Mouse (Mus musculus) midbrain, embryonic 12.5 days (tissue): ENCODE measurements at regions not wholly inside any gene's neighbourhood (a gene's known extent, or its start where the extent isn't known, plus 50 kb on each side); places are given as distances from the start of the nearest gene placed in this dataset.

ENCODE experiments used
- ATAC-seq: fragments of 200-750 bp; cut with Nextera tagmentation; 2 replicates; pipeline ENCODE4 v1.8.0; 2017; ENCODE audit warnings: low read depth, moderate TSS enrichment, moderate library complexity; ENCODE audit not compliant: low FRiP score
- H3K27ac ChIP-seq: fragments of 300-500 bp; sonication (generic); replicated peaks from 2 replicates; pipeline ENCODE4 v1.5.1; 2016; ENCODE audit warnings: mild to moderate bottlenecking
- H3K27me3 ChIP-seq: fragments of 300-500 bp; sonication (generic); 2 replicates; pipeline ENCODE4 v1.6.1; 2016; ENCODE audit warnings: mild to moderate bottlenecking
- H3K36me3 ChIP-seq: fragments of 300-500 bp; sonication (generic); 2 replicates; pipeline ENCODE4 v1.6.1; 2016
- H3K4me1 ChIP-seq: fragments of 300-500 bp; sonication (generic); 2 replicates; pipeline ENCODE4 v1.6.1; 2016
- H3K4me2 ChIP-seq: fragments of 300-500 bp; sonication (generic); replicated peaks from 2 replicates; pipeline ENCODE4 v1.6.1; 2016; ENCODE audit warnings: mild to moderate bottlenecking, moderate library complexity
- H3K4me3 ChIP-seq: fragments of 300-500 bp; sonication (generic); 2 replicates; pipeline ENCODE4 v1.5.1; 2016; ENCODE audit warnings: mild to moderate bottlenecking
- H3K9ac ChIP-seq: fragments of 300-500 bp; sonication (generic); replicated peaks from 2 replicates; pipeline ENCODE4 v1.6.1; 2016; ENCODE audit warnings: mild to moderate bottlenecking, moderate library complexity
- H3K9me3 ChIP-seq: fragments of 300-500 bp; sonication (generic); 2 replicates; pipeline ENCODE4 v1.6.1; 2016; ENCODE audit warnings: mild to moderate bottlenecking
- WGBS: fragments of 180-500 bp; shearing (Covaris S2); methylation state at CpG from one replicate; pipeline ENCODE4 v1.1.7; 2016; 5-methylcytosine and 5-hydroxymethylcytosine counted together

DNA sequence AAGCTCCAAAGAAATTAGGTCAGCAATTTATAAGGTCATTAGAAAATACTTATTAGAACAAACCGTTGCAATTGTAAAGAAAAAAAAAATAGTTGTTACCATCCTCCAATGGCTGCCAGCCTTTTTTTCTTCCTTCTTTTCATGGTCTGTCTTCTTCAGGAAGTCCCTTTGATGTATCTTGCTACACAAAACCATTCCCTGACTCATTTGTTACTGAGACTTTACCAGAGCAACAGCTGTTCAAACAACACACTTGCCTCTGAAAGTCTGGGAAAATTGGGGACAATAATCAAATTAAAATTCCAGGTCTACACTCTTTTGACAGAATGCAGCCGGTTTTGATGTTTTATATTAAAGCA lies 142.5 kb downstream of the Sox4 start:
- no peak for ATAC-seq
- H3K27me3 ChIP-seq, result no peaks in the 10 kb centered on the region
- WGBS, result 1% methylated on average over 2 of the region's 2 CpGs
- no peaks in the 10 kb centered on the region for H3K9me3 ChIP-seq
- H3K27ac ChIP-seq, result peak overlapping the region; percentile 86
- H3K4me2 ChIP-seq, result peak overlapping the region; percentile 37
- 0 out of 2 replicates have a peak, but pooled peaks cover 5% of the 10 kb centered on the region for H3K36me3 ChIP-seq
- H3K4me1 ChIP-seq, result peaks cover 54% of the 10 kb centered on the region
- H3K4me3 ChIP-seq, result no peak overlapping the region
- no peak overlapping the region for H3K9ac ChIP-seq

DNA sequence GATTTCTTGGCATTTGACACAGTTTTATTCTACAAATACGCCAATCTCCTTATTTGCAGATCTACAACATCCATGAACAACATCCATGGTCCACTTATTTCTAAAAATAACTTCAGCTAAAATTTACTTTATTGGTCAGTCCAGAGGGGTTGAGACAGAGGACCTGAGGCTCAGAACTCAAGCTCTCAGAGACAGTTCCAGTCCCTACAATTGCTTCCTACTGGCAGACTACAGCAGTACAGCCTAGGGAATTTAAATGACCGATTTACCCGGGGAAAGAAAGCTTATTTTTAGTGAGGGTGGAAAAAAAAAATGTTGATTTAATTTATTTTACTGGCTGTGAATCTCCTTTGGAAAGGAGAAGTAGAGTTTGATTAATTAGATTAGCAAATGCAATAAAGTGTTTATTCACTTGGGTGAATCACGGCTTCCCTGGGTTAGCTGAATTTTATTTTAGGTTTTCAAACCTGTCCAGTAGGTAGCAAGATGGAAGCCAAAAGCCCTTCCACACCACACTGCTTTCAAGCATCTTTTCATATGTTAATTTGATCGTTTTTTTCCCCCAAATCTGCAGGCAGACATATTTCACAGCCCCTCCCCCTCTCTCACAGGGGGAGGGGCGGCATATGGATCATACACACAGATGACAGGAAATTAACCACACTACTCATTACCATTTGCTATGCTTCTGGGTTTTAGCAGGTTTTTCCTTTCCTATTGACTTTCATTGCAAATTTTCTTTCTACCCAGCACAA lies 143.0 kb downstream of the Sox4 start:
- 0 out of 2 replicates have a peak, but pooled peaks cover 5% of the 10 kb centered on the region for H3K36me3 ChIP-seq
- H3K4me1 ChIP-seq, result peaks cover 55% of the 10 kb centered on the region
- peak; percentile 51; the same call in 1 of the 2 replicates for ATAC-seq
- H3K9ac ChIP-seq, result no peak overlapping the region
- peak overlapping the region; percentile 86 for H3K27ac ChIP-seq
- 28% methylated on average over 6 of the region's 6 CpGs for WGBS
- peak overlapping the region; percentile 37 for H3K4me2 ChIP-seq
- no peak overlapping the region for H3K4me3 ChIP-seq
- no peaks in the 10 kb centered on the region for H3K27me3 ChIP-seq
- no peaks in the 10 kb centered on the region for H3K9me3 ChIP-seq

DNA sequence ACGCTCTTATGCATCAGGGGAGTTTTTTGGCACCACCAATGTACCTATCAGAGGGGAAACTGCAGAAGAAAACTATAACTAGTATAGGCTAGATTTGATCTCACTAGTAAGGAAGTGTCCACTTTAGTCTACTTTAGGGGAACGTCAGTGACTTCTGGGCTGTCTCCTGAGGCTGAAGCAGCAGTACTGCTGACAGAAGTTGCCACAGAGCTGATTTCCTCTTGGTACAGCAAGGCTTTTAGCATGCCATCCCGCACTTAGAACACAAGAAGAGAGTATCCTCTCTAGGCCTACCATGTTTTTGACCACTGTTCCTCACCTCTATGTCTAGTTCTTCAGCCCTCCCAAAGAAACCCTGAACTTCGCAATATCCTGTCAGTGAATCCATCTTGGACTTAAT lies 148.2 kb downstream of the Sox4 start:
- Histone ChIP-seq H3K27ac (no peak overlapping the region; the same call in 1 of the 2 replicates), H3K27me3 (no peaks in the 10 kb centered on the region), H3K4me3 (no peak overlapping the region), H3K36me3 (no peaks in the 10 kb centered on the region), H3K9ac (no peak overlapping the region), H3K4me2 (no peak overlapping the region), H3K9me3 (no peaks in the 10 kb centered on the region), H3K4me1 (peaks cover 34% of the 10 kb centered on the region)
- 71% methylated on average over 4 of the region's 4 CpGs for WGBS
- no peak for ATAC-seq

DNA sequence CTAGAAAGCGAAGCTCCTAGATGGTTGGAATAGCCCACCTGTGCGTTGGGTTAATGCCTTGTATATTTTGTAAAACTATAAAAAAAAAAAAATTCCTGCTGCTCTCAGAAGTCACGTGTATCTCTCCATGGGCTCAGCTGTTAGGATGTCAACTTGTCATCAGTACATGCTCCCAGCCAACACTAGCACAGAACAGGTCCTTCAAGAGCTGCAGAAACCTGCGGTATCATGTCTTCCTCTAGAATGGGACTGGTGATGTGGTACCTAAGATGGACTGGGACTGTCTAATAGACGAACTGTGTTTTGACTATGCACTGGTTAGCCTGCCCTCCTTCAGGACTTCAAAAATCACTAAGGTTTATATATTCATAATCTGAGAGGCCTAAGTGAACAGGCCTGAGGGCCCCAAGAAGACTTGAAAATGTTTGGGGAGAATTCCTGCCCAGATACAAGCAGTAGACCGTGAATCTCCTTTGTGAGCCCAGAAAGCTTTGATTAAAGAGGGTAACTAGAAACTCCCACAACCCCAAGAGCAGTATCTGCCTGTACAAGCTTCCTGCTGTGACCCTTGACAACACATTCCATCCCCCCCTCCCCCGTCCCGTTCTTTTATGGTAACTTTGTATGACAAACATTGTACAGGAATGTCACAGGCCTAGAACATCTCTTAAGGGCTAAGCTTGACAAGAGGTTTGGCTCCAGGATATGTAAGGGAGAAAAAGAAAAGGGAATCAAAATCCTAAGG lies 152.1 kb downstream of the Sox4 start:
- Histone ChIP-seq H3K9ac (no peak overlapping the region), H3K27ac (peak overlapping the region; percentile 47), H3K4me1 (peaks cover 33% of the 10 kb centered on the region), H3K36me3 (no peaks in the 10 kb centered on the region), H3K9me3 (no peaks in the 10 kb centered on the region), H3K4me3 (no peak overlapping the region), H3K4me2 (no peak overlapping the region), H3K27me3 (no peaks in the 10 kb centered on the region)
- 41% methylated on average over 8 of the region's 8 CpGs for WGBS
- peak; percentile 35; the same call in 1 of the 2 replicates for ATAC-seq

DNA sequence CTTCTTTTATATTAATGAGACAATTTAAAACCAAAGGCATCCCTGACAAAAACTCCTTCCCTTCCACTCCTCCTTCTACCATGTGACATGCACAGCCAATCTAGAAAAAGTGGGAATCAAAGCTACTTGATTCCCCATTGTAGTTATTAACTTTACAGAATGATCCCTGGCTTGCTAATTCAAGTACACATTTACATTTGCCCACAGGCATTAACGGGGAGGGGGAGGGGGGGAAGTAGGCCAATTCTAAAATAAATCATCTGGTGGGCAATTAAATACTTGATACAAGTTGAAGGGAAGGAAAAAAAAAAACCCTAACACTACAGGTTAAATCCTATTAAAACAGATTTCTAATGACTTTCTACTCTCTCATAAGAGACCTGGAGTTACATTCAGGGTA lies 152.8 kb downstream of the Sox4 start:
- Histone ChIP-seq H3K27me3 (no peaks in the 10 kb centered on the region), H3K9me3 (no peaks in the 10 kb centered on the region), H3K9ac (no peak overlapping the region), H3K4me2 (no peak overlapping the region), H3K27ac (no peak overlapping the region), H3K36me3 (no peaks in the 10 kb centered on the region), H3K4me3 (no peak overlapping the region), H3K4me1 (peaks cover 32% of the 10 kb centered on the region)
- no peak for ATAC-seq
- 54% methylated on average over 1 of the region's 1 CpGs for WGBS

DNA sequence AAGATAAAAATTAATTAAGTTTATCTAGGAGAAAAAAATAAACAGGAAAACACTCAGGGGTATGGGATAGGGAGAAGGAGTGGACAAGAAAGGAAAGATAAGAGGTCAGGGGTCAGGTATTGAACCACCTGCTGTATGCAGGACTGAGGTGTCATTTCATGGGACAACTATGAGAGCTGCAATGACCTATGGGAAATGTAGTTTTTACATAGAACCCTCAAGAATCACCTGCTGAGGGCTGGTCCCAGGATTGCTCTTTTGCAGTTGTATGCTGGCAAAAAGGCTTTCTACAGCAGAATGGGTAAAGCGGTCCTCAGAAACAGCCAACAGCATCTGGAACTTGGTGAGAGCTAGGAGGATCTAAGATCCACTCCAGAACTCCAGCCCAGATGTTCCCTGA lies 154.0 kb downstream of the Sox4 start:
- H3K4me3 ChIP-seq, result no peak overlapping the region
- 88% methylated on average over 1 of the region's 1 CpGs for WGBS
- no peaks in the 10 kb centered on the region for H3K27me3 ChIP-seq
- H3K36me3 ChIP-seq, result no peaks in the 10 kb centered on the region
- H3K27ac ChIP-seq, result no peak overlapping the region
- H3K4me1 ChIP-seq, result peaks cover 41% of the 10 kb centered on the region
- H3K4me2 ChIP-seq, result no peak overlapping the region
- H3K9me3 ChIP-seq, result no peaks in the 10 kb centered on the region
- ATAC-seq, result no peak
- no peak overlapping the region for H3K9ac ChIP-seq

DNA sequence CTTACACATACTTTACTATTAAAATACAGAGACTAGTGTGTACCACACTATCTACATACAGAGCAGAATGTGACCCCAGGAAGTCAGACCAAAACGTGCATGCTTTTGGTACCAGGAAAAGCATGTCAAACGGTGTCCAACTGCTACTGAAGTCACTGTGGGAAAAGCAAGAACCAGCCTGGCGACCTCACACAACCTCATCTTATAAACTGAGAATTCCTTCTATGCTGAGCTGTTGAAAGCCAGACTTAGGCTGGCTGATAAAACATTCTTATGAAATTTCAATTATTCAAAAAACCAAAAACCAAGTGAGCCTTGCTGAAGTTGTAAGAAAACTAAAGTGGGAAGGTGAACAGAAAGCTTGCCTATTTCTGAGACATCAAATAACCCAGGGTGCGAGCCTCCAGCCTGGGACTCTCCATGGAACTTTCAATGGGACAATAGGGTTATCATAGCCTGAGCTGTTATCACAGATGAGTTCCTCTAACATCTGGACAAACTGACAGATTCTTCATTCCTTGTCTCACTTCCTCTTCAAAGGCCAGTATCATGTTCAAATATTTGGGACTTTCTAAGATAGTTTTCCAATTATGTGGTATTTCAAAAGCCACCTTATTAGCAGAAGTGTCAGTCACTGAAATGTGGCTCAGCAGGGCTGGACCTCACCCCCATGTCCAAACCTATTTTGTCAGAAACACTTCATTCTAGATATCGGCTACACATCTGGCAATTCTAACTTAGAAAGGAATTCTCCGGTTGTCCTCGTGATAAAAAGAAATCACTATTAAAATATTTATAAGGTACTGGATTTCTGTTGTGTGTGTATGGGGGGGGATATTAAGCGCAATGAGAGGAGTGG lies 155.7 kb downstream of the Sox4 start:
- no peak for ATAC-seq
- Histone ChIP-seq H3K27me3 (no peaks in the 10 kb centered on the region), H3K27ac (no peak overlapping the region), H3K9me3 (no peaks in the 10 kb centered on the region), H3K9ac (no peak overlapping the region), H3K4me2 (no peak overlapping the region), H3K36me3 (no peaks in the 10 kb centered on the region), H3K4me3 (no peak overlapping the region), H3K4me1 (peaks cover 55% of the 10 kb centered on the region)
- WGBS, result 72% methylated on average over 8 of the region's 8 CpGs

DNA sequence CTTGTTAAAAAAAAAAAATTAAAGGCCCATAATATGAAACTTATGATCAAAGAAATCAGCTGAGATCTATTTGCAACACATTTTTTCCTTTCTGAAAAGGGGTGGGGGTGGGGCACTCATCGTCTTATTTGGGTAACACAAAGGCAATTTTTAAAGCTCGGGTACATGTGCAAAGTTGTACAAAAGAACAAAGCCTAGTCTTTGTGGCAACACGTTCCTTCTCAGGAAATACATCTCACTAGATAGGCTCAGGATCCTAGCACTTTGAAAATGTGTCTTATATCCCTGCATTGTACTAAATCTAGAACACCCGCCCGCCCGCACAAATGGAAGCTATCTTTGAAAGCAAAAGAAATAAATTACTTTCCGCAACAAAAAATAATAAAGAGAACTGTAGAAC lies 158.2 kb downstream of the Sox4 start:
- Histone ChIP-seq H3K4me3 (no peak overlapping the region), H3K4me2 (no peak overlapping the region), H3K9me3 (no peaks in the 10 kb centered on the region), H3K36me3 (no peaks in the 10 kb centered on the region), H3K9ac (no peak overlapping the region), H3K4me1 (peaks cover 66% of the 10 kb centered on the region), H3K27ac (peak overlapping the region; percentile 54), H3K27me3 (no peaks in the 10 kb centered on the region)
- no peak for ATAC-seq
- 35% methylated on average over 7 of the region's 7 CpGs for WGBS

DNA sequence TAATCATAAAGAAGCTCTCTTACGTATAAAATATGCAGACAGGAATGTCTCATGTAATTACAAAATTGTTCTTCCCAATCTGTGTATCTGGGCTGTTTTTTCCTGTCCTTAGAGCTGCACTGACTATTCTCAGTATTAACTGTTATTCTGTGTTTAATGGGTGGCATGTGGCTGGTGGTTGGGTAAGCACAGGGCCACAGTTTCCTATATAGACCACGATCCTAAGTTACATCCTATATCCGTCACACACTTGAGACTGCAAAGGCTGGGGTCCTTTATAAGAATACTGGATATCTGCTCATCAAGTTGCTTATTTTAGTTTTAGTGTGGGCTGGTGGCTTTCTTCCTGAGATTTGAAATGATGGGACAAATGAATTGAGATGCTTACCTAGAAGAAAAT lies 159.0 kb downstream of the Sox4 start:
- Histone ChIP-seq H3K36me3 (no peaks in the 10 kb centered on the region), H3K4me2 (no peak overlapping the region), H3K27ac (peak overlapping the region; percentile 64), H3K4me3 (no peak overlapping the region), H3K27me3 (no peaks in the 10 kb centered on the region), H3K4me1 (peaks cover 71% of the 10 kb centered on the region), H3K9ac (no peak overlapping the region), H3K9me3 (no peaks in the 10 kb centered on the region)
- 69% methylated on average over 3 of the region's 3 CpGs for WGBS
- no peak for ATAC-seq

DNA sequence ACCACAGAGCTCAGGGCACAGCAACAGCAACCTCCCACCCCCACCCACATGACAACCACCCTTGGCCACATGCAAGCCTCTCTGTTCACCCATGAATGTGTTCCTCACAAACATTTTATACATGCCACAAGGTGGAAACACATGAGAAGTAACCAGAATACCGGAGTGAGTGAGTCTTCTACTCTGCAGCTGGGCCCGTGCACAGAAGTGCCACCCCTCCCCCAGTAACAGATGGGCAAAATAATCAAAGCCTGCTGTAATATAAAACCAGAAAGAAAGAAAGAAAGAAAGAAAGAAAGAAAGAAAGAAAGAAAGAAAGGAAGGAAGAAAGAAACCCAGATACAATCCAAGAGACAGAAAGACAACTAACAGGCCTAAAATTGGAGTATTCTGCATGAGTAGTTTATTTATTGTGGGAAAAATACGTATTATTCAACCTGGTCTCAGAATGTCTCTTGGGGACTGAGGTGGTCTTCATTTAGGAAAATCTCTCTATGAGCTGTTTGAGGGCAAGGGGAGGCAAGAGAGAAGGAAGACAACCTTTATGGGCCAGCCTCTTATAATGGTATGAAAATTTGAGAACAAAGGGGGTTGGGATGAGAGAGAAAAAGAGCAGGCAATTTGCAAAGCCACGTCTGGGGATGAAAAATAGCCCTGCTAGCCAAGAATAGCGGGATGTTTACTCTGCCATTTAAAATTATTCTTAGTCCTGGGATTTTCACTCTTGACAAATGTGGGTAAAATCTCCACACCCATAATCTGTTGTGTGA lies 160.2 kb downstream of the Sox4 start:
- whole genome bisulfite sequencing, result 19% methylated on average over 5 of the region's 5 CpGs
- Histone ChIP-seq H3K36me3 (no peaks in the 10 kb centered on the region), H3K4me2 (peak overlapping the region; percentile 19), H3K9me3 (no peaks in the 10 kb centered on the region), H3K4me1 (peaks cover 71% of the 10 kb centered on the region), H3K4me3 (no peak overlapping the region), H3K9ac (0 out of 2 replicates have a peak overlapping the region, but pooled peaks have one; percentile 37), H3K27me3 (no peaks in the 10 kb centered on the region), H3K27ac (peak overlapping the region; percentile 82)
- ATAC-seq, result peak; percentile 47; the same call in 1 of the 2 replicates

DNA sequence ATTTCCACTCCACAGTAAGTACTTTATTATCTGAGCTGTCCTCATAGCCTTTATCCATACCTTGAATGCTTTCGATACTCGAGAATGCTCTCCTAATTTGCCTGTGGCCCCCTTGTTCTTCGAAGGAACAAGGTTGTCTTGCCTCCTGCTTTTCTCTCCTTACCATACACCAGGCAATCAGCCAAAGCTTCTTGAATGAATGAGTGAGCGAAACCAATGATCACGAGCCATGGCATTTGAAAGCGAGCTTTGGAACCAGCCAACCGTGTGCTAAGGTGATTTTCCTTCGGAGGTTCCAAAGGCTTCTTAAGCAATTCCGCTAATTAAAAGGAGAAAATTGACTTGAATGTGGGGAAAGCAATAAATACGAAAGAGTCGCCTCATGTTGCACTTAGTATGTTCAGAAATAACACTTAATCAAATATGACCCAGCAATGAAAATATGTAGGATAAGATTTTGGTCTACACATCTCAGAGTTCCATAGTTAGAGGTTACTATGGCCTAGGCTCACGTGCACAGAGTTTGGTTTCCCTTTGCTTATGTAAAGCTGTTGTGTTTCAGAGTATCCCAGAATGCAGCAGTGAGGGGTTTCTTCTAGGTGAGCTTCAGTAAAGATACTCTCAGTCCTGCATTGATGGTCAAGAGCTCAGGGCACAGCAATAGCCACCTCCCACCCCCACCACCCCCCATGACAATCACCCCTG lies 160.9 kb downstream of the Sox4 start:
- Histone ChIP-seq H3K9me3 (no peaks in the 10 kb centered on the region), H3K4me2 (no peak overlapping the region), H3K9ac (no peak overlapping the region), H3K4me1 (peaks cover 75% of the 10 kb centered on the region), H3K27ac (peak overlapping the region; percentile 82), H3K36me3 (no peaks in the 10 kb centered on the region), H3K4me3 (no peak overlapping the region), H3K27me3 (no peaks in the 10 kb centered on the region)
- no peak for ATAC-seq
- 40% methylated on average over 12 of the region's 12 CpGs for WGBS
